Mouse (Mus musculus) cerebellum, adult 2 months (tissue): ENCODE measurements around the gene Ndufa8.

Source experiments
- CTCF ChIP-seq: fragments of 200-500 bp; IDR thresholded peaks from 2 replicates; pipeline ENCODE4 v1.5.1; 2011; ENCODE audit warnings: low read depth, mild to moderate bottlenecking, control low read depth, low read length, moderate library complexity, borderline replicate concordance; ENCODE audit not compliant: insufficient read depth
- POLR2A ChIP-seq: fragments of 200-500 bp; IDR thresholded peaks from 2 replicates; pipeline ENCODE4 v1.6.1; 2011; ENCODE audit warnings: low read length, control low read depth, borderline replicate concordance; ENCODE audit not compliant: insufficient read depth

GRCm38 (mm10) chr2:36013010-36013409, 36.2 kb downstream of the Ndufa8 start:
- TF ChIP-seq CTCF (no peak), POLR2A (no peak)
